Mouse (Mus musculus) bone marrow macrophage, adult 2 months (primary cell): ENCODE data around the gene Gm20481.
"Not testable (repeated sequence)": the region's sequence is repeated elsewhere in the genome, so short reads cannot be mapped to it uniquely, and the experiment has no call there.

Experiments
- CTCF ChIP-seq: IDR thresholded peaks from 2 replicates; pipeline ENCODE4 v1.5.1; 2012; ENCODE audit warnings: low read depth, mild to moderate bottlenecking, low read length, moderate library complexity
- POLR2A ChIP-seq: IDR thresholded peaks from 2 replicates; pipeline ENCODE4 v1.6.1; 2012; ENCODE audit warnings: mild to moderate bottlenecking, low read depth, low read length, borderline replicate concordance

DNA sequence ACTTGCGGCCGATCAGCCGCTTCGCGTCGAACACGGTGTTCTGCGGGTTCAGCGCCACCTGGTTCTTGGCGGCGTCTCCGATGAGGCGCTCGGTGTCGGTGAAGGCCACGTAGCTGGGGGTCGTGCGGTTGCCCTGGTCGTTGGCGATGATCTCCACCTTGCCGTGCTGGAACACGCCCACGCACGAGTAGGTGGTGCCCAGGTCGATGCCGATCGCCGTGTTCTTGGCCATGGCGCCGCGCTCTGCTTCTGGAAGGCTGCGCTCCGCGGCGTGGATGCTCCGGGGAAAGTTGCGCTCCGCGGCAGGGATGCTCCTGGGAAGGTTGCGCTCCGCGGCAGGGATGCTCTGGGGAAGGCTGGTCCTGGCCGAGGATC, 2.0 kb downstream of the Gm20481 start:
- TF ChIP-seq POLR2A, CTCF: not testable (repeated sequence)
